Mouse (Mus musculus) embryonic stem cell, embryonic (primary cell): Measurements from ENCODE around the gene Cadm1.

ENCODE experiments used
- CTCF ChIA-PET, 4 experiments: fragments of 300-600 bp in 2 of 4; fragments of 350-600 bp in 2 of 4; sonication (Branson Sonifier 250); formaldehyde crosslinking; loops; one replicate each; lab custom pipeline; 2022; ENCODE audit warnings: inconsistent platforms in 2 of 4; lab: Charles Lee
- POLR2A ChIA-PET, 4 experiments: fragments of 300-600 bp in 2 of 4; fragments of 350-600 bp in 2 of 4; sonication (Branson Sonifier 250); formaldehyde crosslinking; loops; one replicate each; lab custom pipeline; 2022; ENCODE audit warnings: antibody characterized with exemption in 4 of 4, inconsistent platforms in 1 of 4; lab: Charles Lee

Gene Cadm1

DNA sequence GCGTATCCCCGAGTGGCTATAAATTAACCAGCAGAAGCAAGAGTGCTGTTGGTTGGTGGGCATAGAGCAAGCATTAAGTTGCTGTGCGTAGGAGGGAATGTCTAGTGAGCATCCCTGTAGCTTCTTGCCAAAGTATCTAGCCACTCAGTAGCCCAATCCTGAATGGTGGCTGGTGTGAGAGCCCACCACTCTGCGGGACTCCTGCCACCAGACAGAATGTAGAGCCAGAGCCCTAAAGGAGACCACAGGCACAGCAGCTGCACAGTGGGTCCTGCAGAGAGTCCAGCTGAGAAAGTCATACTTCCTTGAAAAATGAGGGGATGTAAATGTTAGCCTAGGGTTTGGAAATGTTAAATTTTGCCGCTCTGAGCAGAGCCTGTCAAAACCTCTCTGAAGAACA lies 232.9 kb downstream of the Cadm1 start:
- CTCF ChIA-PET = no interaction called here
- POLR2A ChIA-PET = no interaction called here

DNA sequence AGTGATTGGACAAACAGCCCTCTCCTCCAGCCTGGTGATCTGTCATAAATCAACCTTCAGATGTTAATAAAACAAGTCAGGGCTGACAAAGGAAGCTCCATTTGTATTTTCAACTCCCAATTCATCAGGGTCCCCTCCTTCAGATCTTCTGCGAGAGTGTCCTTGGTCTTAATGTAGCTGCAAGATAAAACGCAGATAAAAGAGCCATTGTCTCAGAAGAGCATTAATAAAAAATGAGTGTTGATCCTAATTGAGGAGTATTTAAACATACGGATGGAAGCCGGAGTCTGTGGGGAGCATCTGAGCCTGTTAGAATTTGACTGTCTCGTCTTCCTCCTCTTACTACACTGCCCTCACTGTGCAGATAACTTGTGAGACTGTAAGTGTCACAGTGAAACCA lies 234.9 kb downstream of the Cadm1 start:
- CTCF ChIA-PET = no interaction called here
- POLR2A ChIA-PET = interaction anchor here in 2 of 4 experiments (0.6 to 1.2 kb wide), 4 partner anchors 12 to 1669 kb away, joined by 3 to 4 read pairs (median 3); partner anchors contain the start of gene Cadm1 (in 1 of the 2)

DNA sequence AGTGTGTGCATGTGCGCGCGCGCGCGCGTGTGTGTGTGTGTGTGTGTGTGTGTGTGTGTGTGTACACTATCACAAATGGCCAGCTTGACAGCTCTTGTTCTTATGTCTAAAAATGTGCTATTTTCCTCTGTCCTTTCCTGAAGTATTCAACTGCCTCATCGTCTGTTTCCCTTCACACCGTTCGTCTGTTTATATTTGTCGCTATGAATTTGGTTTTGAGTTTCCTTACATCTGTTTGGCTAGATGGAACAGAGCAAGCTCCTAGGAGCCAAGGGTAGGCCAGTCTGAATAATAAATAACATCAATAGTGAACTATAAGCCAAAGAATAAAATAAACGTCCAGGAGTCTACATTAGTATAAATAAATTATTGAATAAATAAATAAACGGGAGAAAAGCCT lies 235.3 kb downstream of the Cadm1 start:
- ChIA-PET POLR2A (interaction anchor here in 1 of 4 experiments (0.9 to 1.2 kb wide), 3 partner anchors 11 to 235 kb away, joined by 3 to 4 read pairs (median 3); partner anchors contain the start of gene Cadm1), CTCF (interaction anchor here in 1 of 4 experiments (0.5 kb wide), 1 partner anchor 879 kb away, joined by 3 read pairs; no protein-coding TSS in a partner anchor)

DNA sequence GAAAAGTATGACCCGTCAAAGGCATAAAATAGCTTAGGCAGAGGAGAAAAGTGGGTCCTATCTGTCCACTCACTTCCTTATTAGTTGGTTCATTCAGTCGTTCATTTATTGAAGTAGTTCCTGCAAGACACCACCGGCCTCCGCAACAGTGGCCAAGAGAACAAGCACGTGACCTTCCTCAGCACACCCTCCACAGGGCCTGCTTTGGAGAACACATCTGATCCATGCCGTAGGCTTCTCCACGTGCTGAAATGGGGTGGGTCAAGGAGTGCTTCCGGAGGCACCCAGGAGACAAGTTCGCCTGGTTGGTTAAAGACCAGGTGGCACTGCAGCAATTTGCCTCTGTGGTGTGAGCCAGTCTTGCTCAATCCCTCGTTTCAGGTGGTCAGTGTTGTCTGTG lies 236.4 kb downstream of the Cadm1 start:
- ChIA-PET POLR2A (interaction anchor here in 1 of 4 experiments (0.9 kb wide), 1 partner anchor 10 kb away, joined by 3 read pairs; no protein-coding TSS in a partner anchor), CTCF (no interaction called here)

DNA sequence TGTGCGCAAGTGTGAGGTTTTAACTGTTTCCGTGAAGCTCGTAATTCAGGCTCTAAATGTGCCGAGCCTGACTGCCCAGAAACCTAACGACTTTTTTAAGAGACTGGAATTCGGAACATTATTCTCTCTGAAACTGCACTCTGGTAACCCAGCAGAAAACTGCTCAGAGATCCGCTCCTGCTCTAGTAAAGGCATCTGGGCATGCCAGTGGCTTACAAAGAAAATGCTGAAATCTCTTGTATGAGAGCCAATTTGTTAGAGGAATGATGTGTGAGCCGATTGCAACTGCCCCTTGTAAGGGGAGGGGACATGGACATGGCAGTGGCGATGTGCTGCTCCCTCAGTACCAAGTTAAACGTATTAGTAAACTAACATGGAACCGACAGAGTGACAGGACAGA lies 240.9 kb downstream of the Cadm1 start:
- POLR2A ChIA-PET = no interaction called here
- CTCF ChIA-PET = no interaction called here

DNA sequence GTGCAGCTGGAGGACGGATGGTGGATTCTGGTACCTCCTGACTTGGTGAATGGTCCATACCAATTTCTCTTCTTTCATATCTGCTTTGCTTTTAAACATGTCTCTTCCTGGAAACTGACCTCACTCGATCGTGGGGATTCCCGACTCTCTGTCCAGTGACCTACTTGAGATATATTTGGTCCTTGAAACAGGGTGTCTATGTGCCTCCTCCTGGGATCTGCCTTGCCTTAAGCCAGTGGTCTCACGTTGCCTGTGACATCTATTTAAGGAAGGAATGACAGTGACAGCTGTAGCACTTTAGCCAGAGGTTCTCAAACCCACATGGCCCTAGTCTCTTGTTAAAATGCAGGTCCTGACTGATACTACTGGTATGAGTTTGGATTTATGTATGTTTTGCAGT lies 242.0 kb downstream of the Cadm1 start:
- POLR2A ChIA-PET = no interaction called here

DNA sequence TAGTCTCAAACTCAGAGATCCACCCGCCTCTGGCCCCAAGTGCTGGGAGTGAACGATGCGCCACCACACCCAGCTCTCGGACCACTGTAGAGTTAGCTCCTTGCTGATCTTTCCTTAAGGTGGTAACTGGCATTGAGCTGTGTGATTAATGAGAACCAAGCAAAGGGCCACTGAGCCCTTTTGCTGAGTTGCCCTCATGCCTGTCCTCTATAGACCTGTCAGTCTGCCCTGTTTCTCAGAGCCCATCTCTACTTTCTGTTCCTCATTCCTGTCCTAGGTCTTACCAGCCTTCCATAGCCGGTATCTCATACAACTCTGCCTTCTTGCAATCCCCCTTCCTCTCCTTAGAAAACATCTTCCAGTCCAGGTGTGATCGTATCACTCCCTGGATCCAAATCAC lies 242.8 kb downstream of the Cadm1 start:
- ChIA-PET CTCF (no interaction called here), POLR2A (no interaction called here)

More for the DNA sequence above, 242.0 kb downstream of the Cadm1 start:
- CTCF ChIA-PET = no interaction called here

DNA sequence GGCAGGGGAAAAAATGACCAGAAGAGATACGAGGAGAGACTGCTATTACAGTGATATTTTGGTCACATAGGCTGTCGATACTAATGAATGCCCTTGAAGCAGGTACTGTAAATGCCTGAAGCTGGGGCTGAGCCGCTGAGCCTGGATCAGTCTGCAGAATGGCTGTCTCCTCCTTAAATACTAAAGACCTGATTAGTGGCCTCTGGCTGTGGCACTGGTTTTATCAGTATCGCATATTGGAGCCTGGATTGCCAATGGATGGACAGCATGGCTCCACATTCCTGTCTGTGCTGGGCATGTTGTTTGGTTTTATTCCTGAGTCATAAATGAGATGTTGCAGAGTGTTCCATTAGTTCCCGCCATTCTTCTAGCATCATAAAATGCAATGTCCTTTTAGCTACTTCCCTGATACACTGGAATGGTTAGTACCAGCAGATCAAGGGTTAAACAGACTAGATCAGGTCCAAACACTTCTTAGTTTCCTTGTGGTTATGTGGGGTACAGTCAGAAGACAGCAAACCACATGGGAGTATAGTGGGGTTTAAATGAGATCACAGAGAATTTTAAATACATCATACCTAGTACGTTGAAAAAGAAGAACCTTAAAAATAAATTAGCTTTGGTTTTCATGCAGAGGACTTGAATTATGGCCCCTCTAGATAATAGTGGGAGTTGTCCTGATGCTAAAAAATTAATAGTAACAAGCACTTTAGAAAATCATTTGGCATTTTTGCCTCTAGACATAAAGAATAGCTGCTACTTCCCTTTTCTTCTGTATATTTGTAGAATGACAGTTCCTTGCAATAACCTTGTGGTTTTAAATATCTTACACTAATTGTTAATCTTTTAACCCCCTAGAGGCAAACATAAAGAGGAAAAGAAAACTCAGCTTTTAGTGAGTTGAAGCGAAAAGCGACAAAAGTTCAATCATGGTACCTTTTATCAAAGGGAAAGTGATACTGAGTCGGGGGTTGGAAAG lies 247.3 kb downstream of the Cadm1 start:
- POLR2A ChIA-PET = interaction anchor here in 2 of 4 experiments (0.6 to 1.9 kb wide), 6 partner anchors 9 to 438 kb away, joined by 3 to 4 read pairs (median 3); no protein-coding TSS in a partner anchor
- CTCF ChIA-PET = interaction anchor here in 1 of 4 experiments (0.8 kb wide), 1 partner anchor 68 kb away, joined by 8 read pairs; no protein-coding TSS in a partner anchor

DNA sequence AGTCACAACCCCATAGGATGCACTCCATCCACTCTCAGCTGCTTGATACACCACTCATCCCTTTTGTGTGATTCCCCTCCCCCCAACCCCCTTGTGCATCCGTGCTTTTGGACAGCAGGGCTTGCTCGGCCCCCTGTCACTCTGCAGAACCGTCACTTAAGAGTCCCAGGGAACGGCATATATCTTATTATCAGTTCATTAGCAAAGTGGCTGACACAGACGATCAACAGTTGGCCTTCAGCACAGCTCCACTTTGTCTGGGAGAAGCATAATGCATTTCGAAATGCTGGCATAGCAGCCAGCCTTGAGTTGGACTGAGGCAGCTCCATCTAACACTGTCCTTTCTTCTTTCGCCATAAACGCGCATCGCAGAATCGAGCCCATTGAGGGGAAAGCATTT lies 248.5 kb downstream of the Cadm1 start:
- ChIA-PET POLR2A (interaction anchor here in 1 of 4 experiments (0.7 kb wide), 1 partner anchor 317 kb away, joined by 3 read pairs; no protein-coding TSS in a partner anchor), CTCF (no interaction called here)

DNA sequence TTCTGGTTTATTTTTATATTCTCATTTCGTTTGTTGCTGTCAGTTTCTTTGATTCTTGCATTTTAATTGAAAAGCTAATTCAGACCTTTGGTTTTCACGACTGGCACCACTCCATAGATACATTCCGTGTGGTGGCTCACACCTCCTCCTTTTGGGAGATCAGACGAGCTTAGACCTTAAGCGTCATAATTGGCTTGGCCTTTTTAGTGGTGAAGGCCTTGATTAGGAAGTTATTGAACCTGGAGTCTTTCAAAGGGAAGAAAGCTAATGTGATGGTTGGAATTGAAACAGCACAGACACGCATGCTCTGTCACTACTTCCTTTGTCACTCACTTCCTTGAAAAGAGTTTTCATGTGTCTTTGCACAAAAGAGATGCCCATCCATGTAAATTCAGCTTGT lies 249.3 kb downstream of the Cadm1 start:
- POLR2A ChIA-PET = interaction anchor here in 1 of 4 experiments (1.3 kb wide), 1 partner anchor 12 kb away, joined by 4 read pairs; no protein-coding TSS in a partner anchor
- CTCF ChIA-PET = interaction anchor here in 1 of 4 experiments (0.6 kb wide), 1 partner anchor 688 kb away, joined by 3 read pairs; no protein-coding TSS in a partner anchor

DNA sequence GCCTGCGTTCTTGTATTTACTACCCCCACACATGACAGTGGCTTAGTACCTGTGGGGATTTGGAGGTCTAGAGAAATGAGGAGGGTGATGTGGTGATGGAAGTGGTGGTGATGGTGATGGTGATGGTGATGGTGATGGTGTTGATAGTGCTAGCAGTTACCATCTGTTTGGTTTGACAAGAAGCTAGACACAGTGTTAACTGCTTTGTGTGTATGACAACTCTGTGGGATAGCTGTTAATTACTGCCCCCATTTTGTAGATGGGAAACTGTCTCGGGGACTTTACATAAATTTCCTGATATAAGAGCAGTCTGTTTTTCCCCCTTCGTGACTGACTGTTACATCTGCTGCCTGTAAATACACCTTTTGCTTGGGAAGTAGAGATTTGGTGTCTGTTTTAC lies 256.7 kb downstream of the Cadm1 start:
- ChIA-PET POLR2A (no interaction called here), CTCF (no interaction called here)

DNA sequence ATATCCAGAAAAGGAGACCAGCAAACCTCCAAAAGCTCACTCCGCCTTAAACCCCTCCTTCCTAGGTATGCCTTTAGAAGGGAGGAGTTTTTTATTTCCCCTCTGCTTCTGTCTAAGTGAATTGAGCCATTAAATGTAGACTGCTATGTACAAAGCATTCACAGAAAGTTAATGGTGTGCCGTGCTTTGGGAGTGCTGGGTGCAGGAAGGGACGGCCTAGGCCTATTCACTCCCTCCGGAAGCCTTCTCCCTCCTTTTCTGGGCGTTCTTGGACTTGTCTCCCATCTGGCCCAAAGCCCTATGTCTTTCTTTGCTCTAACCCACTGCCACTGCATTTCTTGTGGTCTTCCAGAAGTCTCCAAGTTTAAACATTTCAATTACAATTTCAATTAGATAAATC lies 268.5 kb downstream of the Cadm1 start:
- CTCF ChIA-PET = no interaction called here
- POLR2A ChIA-PET = interaction anchor here in 1 of 4 experiments (0.9 kb wide), 1 partner anchor 17 kb away, joined by 3 read pairs; no protein-coding TSS in a partner anchor

DNA sequence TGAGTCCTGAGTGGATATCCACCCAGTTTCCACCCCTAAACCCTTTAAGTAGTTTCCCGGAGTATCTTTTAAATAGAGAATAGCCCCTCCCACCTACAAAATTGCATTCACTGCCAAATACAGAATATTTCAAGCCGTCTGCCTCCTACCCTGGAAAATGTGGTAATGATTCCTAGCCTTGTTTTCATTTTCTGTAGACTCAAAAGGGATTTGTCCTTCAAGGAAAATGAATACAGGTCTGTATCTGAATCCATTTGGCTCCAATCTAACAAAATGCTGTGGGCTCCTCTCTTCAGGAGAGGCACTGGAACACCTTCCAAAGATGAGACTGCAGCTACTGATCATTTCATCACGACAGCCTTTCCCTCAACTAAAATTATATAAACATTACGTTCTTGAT lies 271.3 kb downstream of the Cadm1 start:
- ChIA-PET CTCF (no interaction called here), POLR2A (no interaction called here)

DNA sequence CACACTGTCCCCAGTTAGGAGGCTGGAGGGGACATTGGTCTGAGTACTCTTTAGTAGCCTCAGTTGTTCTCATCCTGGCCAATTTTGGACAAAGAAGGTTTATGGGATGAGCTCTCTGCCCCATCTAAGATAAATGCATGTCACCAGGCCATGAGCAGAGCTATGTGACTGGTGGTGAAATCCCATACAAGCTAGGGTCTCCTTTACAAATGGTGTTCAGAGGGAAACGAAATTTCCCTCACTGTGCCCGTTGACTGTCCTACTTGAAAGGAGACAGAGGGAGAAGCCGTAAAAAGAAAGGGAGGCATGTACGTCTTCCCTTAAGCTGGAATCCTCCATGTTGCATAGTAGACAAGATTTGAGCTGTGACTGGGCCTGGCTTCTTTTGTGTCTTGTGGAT lies 272.6 kb downstream of the Cadm1 start:
- ChIA-PET CTCF (no interaction called here), POLR2A (interaction anchor here in 2 of 4 experiments (0.6 to 1.4 kb wide), 3 partner anchors 10 to 283 kb away, joined by 3 to 6 read pairs (median 3); no protein-coding TSS in a partner anchor)

DNA sequence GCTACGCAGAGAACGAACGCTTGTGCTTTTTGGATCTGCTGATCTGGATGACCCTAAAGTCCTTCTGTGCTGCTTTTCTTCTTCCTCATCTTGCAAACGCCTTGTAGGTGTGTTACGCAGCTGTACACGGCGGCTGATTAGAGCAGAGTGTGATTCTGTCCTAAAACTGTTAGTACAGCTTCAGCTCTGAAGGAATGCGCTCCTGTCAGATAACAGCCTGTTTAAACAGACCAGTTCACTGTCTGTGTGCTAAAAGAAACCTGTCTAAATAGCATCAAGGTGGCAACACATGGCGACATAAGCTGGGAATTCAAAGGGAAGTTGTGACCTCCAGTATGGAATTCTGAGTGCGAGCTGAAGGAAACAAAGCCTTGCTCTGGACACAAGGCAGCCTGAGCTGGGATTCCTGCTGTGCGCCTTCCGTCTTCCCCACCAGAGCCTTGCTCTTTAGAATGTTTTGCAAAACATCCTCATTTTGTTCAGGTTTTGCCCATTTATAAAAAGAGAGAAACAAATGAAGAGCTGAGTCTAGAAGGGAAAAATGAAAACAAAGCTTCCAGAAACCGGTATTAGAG lies 273.6 kb downstream of the Cadm1 start:
- ChIA-PET CTCF (no interaction called here), POLR2A (interaction anchor here in 3 of 4 experiments (0.6 to 1.9 kb wide), 10 partner anchors 9 to 58 kb away, joined by 3 to 6 read pairs (median 4); no protein-coding TSS in a partner anchor)

DNA sequence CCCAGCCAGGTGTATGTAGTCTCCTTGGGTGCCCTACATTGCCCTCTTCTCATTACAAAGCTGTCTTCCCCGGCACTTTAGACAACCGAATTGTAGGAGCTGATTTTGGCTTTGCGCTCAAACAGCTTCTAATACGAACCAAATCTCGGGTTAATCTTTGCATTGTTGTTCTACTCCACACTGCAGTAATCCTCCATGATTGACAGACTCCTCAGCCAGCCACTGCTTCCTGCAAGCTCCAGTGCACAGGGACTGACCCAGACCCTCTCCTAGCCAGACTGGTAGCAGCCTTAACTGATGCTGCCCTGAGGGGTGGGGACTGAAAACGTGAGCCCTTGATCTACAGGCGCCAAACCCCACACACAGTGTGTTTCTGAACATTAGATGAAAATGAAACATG lies 275.7 kb downstream of the Cadm1 start:
- CTCF ChIA-PET = no interaction called here
- POLR2A ChIA-PET = interaction anchor here in 1 of 4 experiments (0.7 kb wide), 1 partner anchor 15 kb away, joined by 3 read pairs; no protein-coding TSS in a partner anchor

DNA sequence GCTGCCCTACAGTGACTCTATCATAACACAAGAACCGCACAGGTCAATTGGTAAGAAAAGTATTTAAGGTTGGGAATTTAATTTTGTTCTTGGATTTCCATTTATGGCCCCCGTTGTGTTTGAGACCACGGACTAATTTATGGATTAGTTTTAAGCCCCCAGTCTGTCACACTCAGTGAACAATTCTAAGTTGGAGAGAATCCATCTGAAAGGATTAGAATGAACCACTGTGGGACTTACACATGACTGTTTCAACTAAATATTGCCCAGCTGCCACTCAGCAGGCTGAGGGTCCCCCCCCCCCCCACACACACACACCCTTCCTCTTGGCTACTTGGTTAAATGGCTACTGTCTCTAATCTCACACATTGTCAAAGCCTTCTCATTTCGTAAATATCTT lies 295.7 kb downstream of the Cadm1 start:
- ChIA-PET CTCF (no interaction called here), POLR2A (no interaction called here)

DNA sequence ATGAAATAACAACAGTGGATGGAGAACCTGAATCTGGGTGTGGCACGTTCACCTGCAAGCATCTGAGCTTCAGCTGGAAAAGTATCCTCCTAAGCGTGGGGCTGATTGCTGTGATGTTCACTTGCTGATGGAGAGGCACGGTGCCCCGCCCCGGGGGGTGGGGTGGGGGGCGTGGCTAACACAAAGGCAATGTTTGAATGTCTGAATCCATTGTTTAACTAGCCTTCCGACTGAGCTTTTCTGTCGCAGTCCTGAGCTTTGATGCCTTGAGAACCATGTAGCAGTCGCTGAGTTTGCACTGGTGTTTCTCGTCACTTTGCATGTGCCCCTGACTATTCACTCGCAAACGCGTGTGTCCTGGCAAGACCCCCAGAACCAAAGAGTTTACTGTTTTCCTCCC lies 298.8 kb downstream of the Cadm1 start:
- ChIA-PET CTCF (interaction anchor here in 1 of 4 experiments (0.6 kb wide), 1 partner anchor 292 kb away, joined by 5 read pairs; no protein-coding TSS in a partner anchor), POLR2A (interaction anchor here in 2 of 4 experiments (0.7 to 1.2 kb wide), 8 partner anchors 9 to 1427 kb away, joined by 3 to 6 read pairs (median 4); no protein-coding TSS in a partner anchor)

DNA sequence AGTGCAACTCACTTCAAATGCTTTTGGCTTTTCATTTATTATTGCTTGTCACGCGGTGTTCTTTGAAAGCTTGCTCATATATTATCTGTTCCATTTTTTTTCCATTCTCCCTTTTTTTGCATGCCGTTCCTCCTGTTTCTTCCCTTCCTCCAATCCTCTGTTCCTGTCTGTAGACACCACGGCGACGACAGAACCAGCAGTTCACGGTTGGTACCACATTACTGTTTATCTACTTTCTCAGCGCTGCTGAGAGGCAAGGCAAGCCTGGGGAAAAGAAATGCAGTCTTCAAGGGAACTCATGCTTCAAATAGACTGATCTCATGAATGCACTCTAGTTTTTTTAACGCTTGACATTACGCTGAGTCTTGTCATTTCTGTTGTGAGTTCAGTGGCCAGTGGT lies 299.2 kb downstream of the Cadm1 start:
- ChIA-PET POLR2A (interaction anchor here in 2 of 4 experiments (0.7 to 1.2 kb wide), 7 partner anchors 8 to 1427 kb away, joined by 3 to 6 read pairs (median 4); no protein-coding TSS in a partner anchor), CTCF (interaction anchor here in 1 of 4 experiments (0.6 kb wide), 1 partner anchor 292 kb away, joined by 5 read pairs; no protein-coding TSS in a partner anchor)
